Mouse (Mus musculus) forebrain, postnatal 0 days (tissue): ENCODE results near the gene Fndc3b. TPM values are rescaled to one million over a fixed set of nuclear protein-coding genes. Genes with fewer than 3 reads are reported as not detected.
"Not testable (repeated sequence)": the region's sequence is repeated elsewhere in the genome, so short reads cannot be mapped to it uniquely, and the experiment has no call there.

Experiments used
- ATAC-seq: fragments of 200-750 bp; cut with Nextera tagmentation; 2 replicates; pipeline ENCODE4 v1.8.0; 2017; ENCODE audit warnings: mild to moderate bottlenecking, moderate library complexity
- DNase-seq: peaks from one replicate; pipeline ENCODE4 v3.0.0-alpha.2; 2015
- H3K27ac ChIP-seq: fragments of 300-500 bp; sonication (generic); 2 replicates; pipeline ENCODE4 v1.5.1; 2014; ENCODE audit warnings: low read depth, mild to moderate bottlenecking, antibody characterized with exemption, low read length, moderate library complexity, mixed read lengths
- H3K27me3 ChIP-seq: fragments of 300-500 bp; sonication (generic); 2 replicates; pipeline ENCODE4 v1.6.1; 2014; ENCODE audit warnings: mild to moderate bottlenecking, low read length, mixed read lengths; ENCODE audit not compliant: insufficient read depth
- H3K36me3 ChIP-seq: fragments of 300-500 bp; sonication (generic); 2 replicates; pipeline ENCODE4 v1.6.1; 2014; ENCODE audit warnings: mild to moderate bottlenecking, moderate library complexity; ENCODE audit not compliant: insufficient read depth
- H3K4me1 ChIP-seq: fragments of 300-500 bp; sonication (generic); 2 replicates; pipeline ENCODE4 v1.6.1; 2014; ENCODE audit warnings: antibody characterized with exemption; ENCODE audit not compliant: insufficient read depth
- H3K4me2 ChIP-seq: fragments of 300-500 bp; sonication (generic); 2 replicates; pipeline ENCODE4 v1.6.1; 2014; ENCODE audit warnings: low read depth, mild to moderate bottlenecking, moderate library complexity
- H3K4me3 ChIP-seq: fragments of 300-500 bp; sonication (generic); 2 replicates; pipeline ENCODE4 v1.5.1; 2014; ENCODE audit warnings: low read depth, low read length, mixed read lengths
- H3K9ac ChIP-seq: fragments of 300-500 bp; sonication (generic); 2 replicates; pipeline ENCODE4 v1.6.1; 2014; ENCODE audit warnings: mild to moderate bottlenecking
- H3K9me3 ChIP-seq: fragments of 300-500 bp; sonication (generic); 2 replicates; pipeline ENCODE4 v1.6.1; 2016; ENCODE audit warnings: low read length
- CTCF ChIP-seq: sonication (generic); IDR thresholded peaks from 2 replicates; pipeline ENCODE4 v1.5.1; 2016; ENCODE audit warnings: antibody characterized with exemption, control low read depth, low read depth
- WGBS: fragments of 180-500 bp; shearing (Covaris S2); extraction: QIAGEN DNeasy Blood & Tissue Kit; methylation state at CpG from one replicate; pipeline ENCODE4 v1.1.7; 2014; 5-methylcytosine and 5-hydroxymethylcytosine counted together
- polyA plus RNA-seq: library from polyadenylated mRNA; unstranded; fragments of >200 nt; fragmentation: Nextera tagmentation; extraction: Ambion mirVana; gene quantifications from 2 replicates; pipeline ENCODE4 v1.2.1, GENCODE M21; 2015
- total RNA-seq: library from RNA; depleted of rRNA; stranded (reverse); fragments of >200 nt; gene quantifications from 2 replicates; pipeline ENCODE4 v1.2.3, GENCODE M21; 2014

The Fndc3b gene
- total and polyA plus RNA-seq, 2 experiments from 2014 or later: 5.7 to 18.3 TPM

- WGBS: 97% methylated on average over 2 of the region's 2 CpGs
- ATAC-seq: no peak
- Histone ChIP-seq H3K4me1 (no peaks in the 10 kb centered on the region), H3K9me3 (no peaks in the 10 kb centered on the region), H3K27ac (no peak overlapping the region), H3K27me3 (no peaks in the 10 kb centered on the region), H3K36me3 (no peaks in the 10 kb centered on the region), H3K4me2 (no peak overlapping the region), H3K9ac (no peak overlapping the region), H3K4me3 (no peak overlapping the region)
- no peak for TF ChIP-seq CTCF
- DNase-seq: no peak
These were observed 299.8 kb downstream of the Fndc3b start for GRCm38 (mm10) chr3:27411286-27411685.

- Histone ChIP-seq H3K4me1 (no peaks in the 10 kb centered on the region), H3K36me3 (no peaks in the 10 kb centered on the region), H3K27me3 (no peaks in the 10 kb centered on the region), H3K4me2 (no peak overlapping the region), H3K4me3 (no peak overlapping the region), H3K9me3 (no peaks in the 10 kb centered on the region), H3K9ac (no peak overlapping the region), H3K27ac (no peak overlapping the region)
- WGBS: 55% methylated on average over 2 of the region's 2 CpGs
- no peak for ATAC-seq
- no peak for DNase-seq
- TF ChIP-seq CTCF: no peak
These were observed 302.5 kb downstream of the Fndc3b start for GRCm38 (mm10) chr3:27408564-27408963.

GRCm38 (mm10) chr3:27406440-27406839 is 304.7 kb downstream of the Fndc3b start:
- Histone ChIP-seq H3K27me3 (no peaks in the 10 kb centered on the region), H3K36me3 (no peaks in the 10 kb centered on the region), H3K4me2 (no peak overlapping the region), H3K9me3 (no peaks in the 10 kb centered on the region), H3K4me1 (no peaks in the 10 kb centered on the region), H3K4me3 (no peak overlapping the region), H3K9ac (no peak overlapping the region), H3K27ac (no peak overlapping the region)
- WGBS: 91% methylated on average over 3 of the region's 3 CpGs
- no peak for TF ChIP-seq CTCF
- ATAC-seq: no peak
- no peak for DNase-seq

GRCm38 (mm10) chr3:27400996-27401395 is 310.1 kb downstream of the Fndc3b start:
- not testable (repeated sequence) for H3K4me2 ChIP-seq, H3K27me3 ChIP-seq, H3K9ac ChIP-seq, DNase-seq, H3K9me3 ChIP-seq, H3K27ac ChIP-seq, H3K36me3 ChIP-seq, ATAC-seq, H3K4me1 ChIP-seq, H3K4me3 ChIP-seq
- 95% methylated on average over 3 of the region's 3 CpGs for WGBS

- Histone ChIP-seq H3K9ac (no peak overlapping the region), H3K4me2 (no peak overlapping the region), H3K4me1 (no peaks in the 10 kb centered on the region), H3K27me3 (no peaks in the 10 kb centered on the region), H3K36me3 (no peaks in the 10 kb centered on the region), H3K4me3 (no peak overlapping the region), H3K9me3 (no peaks in the 10 kb centered on the region), H3K27ac (no peak overlapping the region)
- no peak for TF ChIP-seq CTCF
- WGBS: 100% methylated on average over 1 of the region's 1 CpGs
- DNase-seq: no peak
- ATAC-seq: no peak
These were observed 321.2 kb downstream of the Fndc3b start for GRCm38 (mm10) chr3:27389923-27390322.

- DNase-seq: no peak
- no peak for TF ChIP-seq CTCF
- no peak overlapping the region for H3K4me3 ChIP-seq
- H3K4me1 ChIP-seq: no peaks in the 10 kb centered on the region
- H3K9ac ChIP-seq: no peak overlapping the region
- WGBS: 65% methylated on average over 3 of the region's 3 CpGs
- H3K9me3 ChIP-seq: no peaks in the 10 kb centered on the region
- H3K27me3 ChIP-seq: no peaks in the 10 kb centered on the region
- H3K36me3 ChIP-seq: no peaks in the 10 kb centered on the region
- no peak for ATAC-seq
- no peak overlapping the region for H3K27ac ChIP-seq
- no peak overlapping the region for H3K4me2 ChIP-seq
These were observed 326.3 kb downstream of the Fndc3b start for GRCm38 (mm10) chr3:27384836-27385235.

- Histone ChIP-seq H3K9ac (no peak overlapping the region), H3K36me3 (no peaks in the 10 kb centered on the region), H3K27ac (no peak overlapping the region), H3K4me1 (no peaks in the 10 kb centered on the region), H3K4me2 (no peak overlapping the region), H3K4me3 (no peak overlapping the region), H3K9me3 (no peaks in the 10 kb centered on the region), H3K27me3 (peaks cover 8% of the 10 kb centered on the region; the same call in 1 of the 2 replicates)
- no peak for DNase-seq
- TF ChIP-seq CTCF: no peak
- 73% methylated on average over 4 of the region's 4 CpGs for WGBS
- no peak for ATAC-seq
These were observed 333.2 kb downstream of the Fndc3b start for GRCm38 (mm10) chr3:27377935-27378334.

- no peak for TF ChIP-seq CTCF
- H3K9me3 ChIP-seq: no peaks in the 10 kb centered on the region
- H3K4me2 ChIP-seq: no peak overlapping the region
- DNase-seq (no peak), ATAC-seq (no peak)
- peaks cover 42% of the 10 kb centered on the region for H3K27me3 ChIP-seq
- 72% methylated on average over 9 of the region's 9 CpGs for WGBS
- 0 out of 2 replicates have a peak, but pooled peaks cover 7% of the 10 kb centered on the region for H3K4me1 ChIP-seq
- no peak overlapping the region for H3K9ac ChIP-seq
- no peak overlapping the region for H3K4me3 ChIP-seq
- H3K36me3 ChIP-seq: no peaks in the 10 kb centered on the region
- no peak overlapping the region for H3K27ac ChIP-seq
These were observed 336.7 kb downstream of the Fndc3b start for GRCm38 (mm10) chr3:27374396-27374795.
